Mouse (Mus musculus): ENCODE measurements around the gene Iqschfp.

DNA sequence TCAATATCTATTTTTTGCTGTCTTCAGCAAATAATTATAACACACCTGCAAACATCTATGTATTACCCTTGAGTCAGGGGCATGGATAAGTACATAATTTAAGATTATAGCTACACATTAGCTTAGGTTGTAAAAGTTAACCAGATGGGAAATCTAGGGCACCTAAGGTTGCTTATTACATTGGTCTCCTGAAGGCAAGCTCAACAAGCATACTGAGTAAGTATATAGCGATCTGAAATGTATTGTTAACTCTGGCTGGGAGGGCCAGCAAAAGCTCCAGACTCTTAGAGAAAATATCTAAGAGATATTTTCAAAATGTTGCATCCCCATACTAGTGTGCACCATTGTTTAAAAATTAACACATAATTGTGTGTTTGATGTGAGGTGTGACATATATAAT, 775.8 kb downstream of the Iqschfp start:
- TF ChIP-seq CTCF (IDR thresholded peaks at IDR 0.05; ENCODE audit: borderline replicate concordance, insufficient read depth, low read depth, low read length) (no peak), POLR2A (IDR thresholded peaks at IDR 0.05; ENCODE audit: borderline replicate concordance, insufficient read depth, low read length) (no peak)
